Mouse (Mus musculus) forebrain, embryonic 12.5 days (tissue): ENCODE measurements around the gene Fam19a1. TPM values are rescaled to one million over a fixed set of nuclear protein-coding genes. Genes with fewer than 3 reads are reported as not detected.

Experiments
- ATAC-seq: fragments of 200-750 bp; cut with Nextera tagmentation; 2 replicates; pipeline ENCODE4 v1.8.0; 2017; ENCODE audit warnings: moderate TSS enrichment; ENCODE audit not compliant: low FRiP score
- H3K27ac ChIP-seq: fragments of 300-500 bp; sonication (generic); 2 replicates; pipeline ENCODE4 v1.5.1; 2016; ENCODE audit warnings: mild to moderate bottlenecking
- H3K27me3 ChIP-seq: fragments of 300-500 bp; sonication (generic); 2 replicates; pipeline ENCODE4 v1.6.1; 2016; ENCODE audit warnings: mild to moderate bottlenecking
- H3K36me3 ChIP-seq: fragments of 300-500 bp; sonication (generic); replicated peaks from 2 replicates; pipeline ENCODE4 v1.6.1; 2016; ENCODE audit warnings: mild to moderate bottlenecking
- H3K4me1 ChIP-seq: fragments of 300-500 bp; sonication (generic); 2 replicates; pipeline ENCODE4 v1.6.1; 2016
- H3K4me2 ChIP-seq: fragments of 300-500 bp; sonication (generic); 2 replicates; pipeline ENCODE4 v1.6.1; 2016; ENCODE audit warnings: mild to moderate bottlenecking, moderate library complexity
- H3K4me3 ChIP-seq: fragments of 300-500 bp; sonication (generic); replicated peaks from 2 replicates; pipeline ENCODE4 v1.5.1; 2016; ENCODE audit warnings: mild to moderate bottlenecking
- H3K9ac ChIP-seq: fragments of 300-500 bp; sonication (generic); 2 replicates; pipeline ENCODE4 v1.6.1; 2016; ENCODE audit warnings: mild to moderate bottlenecking
- H3K9me3 ChIP-seq: fragments of 300-500 bp; sonication (generic); 2 replicates; pipeline ENCODE4 v1.6.1; 2016
- WGBS: fragments of 180-500 bp; shearing (Covaris S2); methylation state at CpG from one replicate; pipeline ENCODE4 v1.1.7; 2016; 5-methylcytosine and 5-hydroxymethylcytosine counted together
- polyA plus RNA-seq: library from polyadenylated mRNA; unstranded; fragments of >200 nt; fragmentation: Nextera tagmentation; extraction: Ambion mirVana; gene quantifications from 2 replicates; pipeline ENCODE4 v1.2.1, GENCODE M21; 2016

Fam19a1 gene
- polyA plus RNA-seq, 1 experiment from 2014 or later = 1.3 TPM

DNA sequence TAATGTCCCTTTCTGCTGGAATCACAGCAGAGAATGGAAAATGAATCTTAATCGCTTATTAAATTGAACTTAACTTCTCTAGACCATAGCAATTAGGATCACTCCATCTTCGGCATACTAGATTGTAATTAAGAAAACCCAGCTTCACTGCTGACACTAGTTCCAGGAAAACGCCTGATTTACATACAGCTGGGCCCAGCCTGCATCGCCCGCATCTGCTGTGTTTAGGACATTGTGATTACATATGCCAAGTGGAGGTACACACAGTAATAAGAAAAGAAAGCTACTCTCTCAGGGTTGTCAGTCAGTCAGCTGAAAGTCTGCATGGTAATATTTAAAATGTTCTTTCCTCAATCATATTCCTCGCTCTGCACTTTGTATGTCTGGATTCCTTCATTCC, 518.6 kb downstream of the Fam19a1 start:
- no peak overlapping the region for H3K4me3 ChIP-seq
- H3K9me3 ChIP-seq = no peaks in the 10 kb centered on the region
- H3K4me1 ChIP-seq = peaks cover 11% of the 10 kb centered on the region
- H3K9ac ChIP-seq = no peak overlapping the region
- 38% methylated on average over 6 of the region's 6 CpGs for WGBS
- ATAC-seq = peak; percentile 90
- no peak overlapping the region for H3K27ac ChIP-seq
- no peaks in the 10 kb centered on the region for H3K36me3 ChIP-seq
- no peak overlapping the region for H3K4me2 ChIP-seq
- no peaks in the 10 kb centered on the region for H3K27me3 ChIP-seq

DNA sequence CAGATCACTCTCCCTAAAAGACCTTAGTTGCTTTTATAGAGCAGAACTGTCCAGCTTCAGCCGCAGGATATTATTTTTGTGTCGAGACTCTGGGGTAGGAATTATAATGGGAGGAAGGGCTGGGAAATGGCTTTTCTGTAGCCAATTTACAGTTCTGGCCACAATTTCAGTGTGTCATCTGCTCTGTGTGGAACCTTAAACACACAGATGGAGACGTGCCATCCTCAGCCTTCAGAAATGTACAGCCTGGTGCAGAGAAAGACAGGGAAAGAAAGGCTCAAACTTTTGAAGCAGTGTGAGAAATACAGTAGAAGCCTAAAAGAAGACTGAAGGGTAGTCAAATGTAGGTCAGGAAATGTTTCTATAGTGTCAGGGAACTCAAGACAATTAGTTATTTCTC, 519.3 kb downstream of the Fam19a1 start:
- H3K27ac ChIP-seq = no peak overlapping the region

DNA sequence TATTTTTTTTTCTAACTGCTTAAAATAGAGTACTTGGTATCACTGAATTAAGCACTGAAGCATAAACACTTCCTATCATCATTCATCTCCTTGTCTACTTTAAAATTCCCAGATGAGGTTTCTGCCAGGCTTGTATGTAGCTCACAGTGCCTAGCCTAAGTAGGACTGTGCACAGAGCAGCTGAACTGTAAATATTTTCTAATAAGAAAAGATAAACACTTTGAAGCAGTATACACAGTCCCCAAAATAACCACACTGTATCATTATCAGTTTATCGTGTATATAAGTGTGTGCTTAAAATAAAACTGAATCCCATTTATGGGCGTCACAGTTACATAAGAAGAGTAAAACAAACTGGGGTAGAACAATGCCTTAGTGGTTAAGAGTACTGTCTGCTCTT, 522.7 kb downstream of the Fam19a1 start:
- ATAC-seq = no peak
- Histone ChIP-seq H3K4me1 (peaks cover 11% of the 10 kb centered on the region), H3K4me2 (no peak overlapping the region), H3K4me3 (no peak overlapping the region), H3K27me3 (no peaks in the 10 kb centered on the region), H3K36me3 (no peaks in the 10 kb centered on the region), H3K9ac (no peak overlapping the region), H3K27ac (no peak overlapping the region), H3K9me3 (no peaks in the 10 kb centered on the region)
- WGBS = 87% methylated on average over 2 of the region's 2 CpGs

More for the DNA sequence above, 519.3 kb downstream of the Fam19a1 start:
- Histone ChIP-seq H3K27me3 (no peaks in the 10 kb centered on the region), H3K4me1 (peaks cover 11% of the 10 kb centered on the region), H3K9me3 (no peaks in the 10 kb centered on the region), H3K9ac (no peak overlapping the region), H3K4me3 (no peak overlapping the region), H3K4me2 (no peak overlapping the region), H3K36me3 (no peaks in the 10 kb centered on the region)
- WGBS = 84% methylated on average over 3 of the region's 3 CpGs
- no peak for ATAC-seq

DNA sequence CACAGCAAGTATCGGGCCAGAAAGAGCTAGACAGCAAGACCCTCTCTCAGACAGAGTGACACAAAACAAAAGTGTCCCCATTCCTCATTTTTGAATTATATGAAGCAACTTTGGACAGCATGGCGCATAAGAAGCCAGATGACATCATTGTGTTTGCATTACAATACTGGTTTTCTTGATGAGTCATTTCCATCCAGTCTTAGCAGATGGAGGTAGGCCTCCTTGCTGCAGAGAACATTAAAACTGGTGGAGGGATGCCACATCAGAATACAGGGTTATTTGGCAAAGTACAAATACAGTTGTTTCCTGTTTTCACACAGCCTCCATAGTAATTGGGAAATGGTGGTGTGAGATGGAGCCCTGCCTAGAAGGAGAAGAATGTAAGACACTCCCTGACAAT, 535.8 kb downstream of the Fam19a1 start:
- Histone ChIP-seq H3K4me2 (no peak overlapping the region), H3K4me1 (no peaks in the 10 kb centered on the region), H3K27ac (no peak overlapping the region), H3K9me3 (no peaks in the 10 kb centered on the region), H3K36me3 (no peaks in the 10 kb centered on the region), H3K27me3 (no peaks in the 10 kb centered on the region), H3K9ac (no peak overlapping the region), H3K4me3 (no peak overlapping the region)
- ATAC-seq = no peak
- WGBS = 78% methylated on average over 2 of the region's 2 CpGs

DNA sequence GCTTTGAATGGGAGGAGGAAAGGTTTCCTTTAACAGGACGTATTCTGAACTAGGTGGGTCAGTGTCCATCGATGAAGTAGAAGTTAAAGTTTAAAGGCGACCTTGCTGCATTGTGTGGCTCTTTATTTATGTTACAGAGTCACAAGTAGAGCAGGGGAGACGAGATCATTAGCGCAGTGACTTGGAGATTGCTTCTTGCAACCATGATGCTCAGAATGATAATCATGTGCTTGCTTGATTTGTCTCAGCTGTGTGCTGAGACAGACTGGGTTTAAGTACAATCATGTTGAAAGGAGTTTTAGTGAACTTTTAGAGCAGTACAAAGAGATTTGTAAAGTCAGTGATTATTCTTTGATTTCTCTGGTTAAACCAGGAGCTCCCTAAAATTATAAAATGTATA, 536.3 kb downstream of the Fam19a1 start:
- ATAC-seq = no peak
- Histone ChIP-seq H3K4me1 (no peaks in the 10 kb centered on the region), H3K4me3 (no peak overlapping the region), H3K27me3 (no peaks in the 10 kb centered on the region), H3K27ac (no peak overlapping the region), H3K9ac (no peak overlapping the region), H3K4me2 (no peak overlapping the region), H3K9me3 (no peaks in the 10 kb centered on the region), H3K36me3 (no peaks in the 10 kb centered on the region)
- 87% methylated on average over 5 of the region's 5 CpGs for WGBS

DNA sequence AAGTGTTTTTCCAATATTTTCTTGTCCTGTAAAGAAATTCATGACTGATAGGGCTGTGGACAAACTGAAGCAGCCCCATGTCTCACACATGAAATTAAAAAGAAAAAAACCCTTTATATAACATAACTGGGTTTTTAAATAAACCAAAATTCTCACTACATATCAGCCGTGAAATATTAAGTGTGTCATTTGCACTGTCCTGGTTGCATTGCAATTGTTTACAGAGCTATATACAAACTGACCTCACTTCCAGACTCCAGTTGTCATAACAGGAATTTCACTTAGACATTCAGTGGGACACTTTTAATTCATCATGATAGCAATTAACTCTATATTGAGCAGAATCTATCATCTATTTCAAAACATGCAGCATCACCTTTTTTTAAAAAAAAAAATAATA, 553.4 kb downstream of the Fam19a1 start:
- no peak overlapping the region for H3K27ac ChIP-seq
- H3K4me3 ChIP-seq = no peak overlapping the region
- H3K27me3 ChIP-seq = no peaks in the 10 kb centered on the region
- no peak for ATAC-seq
- H3K9ac ChIP-seq = no peak overlapping the region
- H3K4me1 ChIP-seq = no peaks in the 10 kb centered on the region
- no peak overlapping the region for H3K4me2 ChIP-seq
- no peaks in the 10 kb centered on the region for H3K9me3 ChIP-seq
- no peaks in the 10 kb centered on the region for H3K36me3 ChIP-seq
- WGBS = 89% methylated on average over 1 of the region's 1 CpGs

DNA sequence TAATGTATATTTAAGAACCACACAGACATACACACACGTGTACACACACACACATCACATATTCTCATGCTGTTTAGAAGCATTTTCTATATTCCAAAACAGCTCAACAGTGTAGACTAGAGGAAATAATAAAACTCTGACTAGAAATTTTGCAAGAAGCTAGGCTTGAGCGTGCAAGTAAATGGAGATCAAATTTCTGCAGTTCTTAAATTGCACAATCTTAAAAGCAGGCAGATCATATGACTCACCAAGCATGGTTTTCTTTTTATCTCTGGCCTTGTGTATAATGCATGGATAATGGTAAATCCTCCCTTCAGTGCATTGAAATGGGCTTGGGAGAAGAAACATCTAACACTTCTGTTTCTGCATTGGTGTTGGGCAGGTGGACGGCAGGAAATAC, 564.9 kb downstream of the Fam19a1 start:
- H3K4me2 ChIP-seq = no peak overlapping the region
- H3K9me3 ChIP-seq = no peaks in the 10 kb centered on the region
- ATAC-seq = no peak
- H3K4me1 ChIP-seq = no peaks in the 10 kb centered on the region
- H3K9ac ChIP-seq = no peak overlapping the region
- WGBS = 89% methylated on average over 3 of the region's 3 CpGs
- no peaks in the 10 kb centered on the region for H3K36me3 ChIP-seq
- H3K4me3 ChIP-seq = no peak overlapping the region
- H3K27ac ChIP-seq = no peak overlapping the region
- no peaks in the 10 kb centered on the region for H3K27me3 ChIP-seq

Other genes with a start within 250 kb of the Fam19a1 start
- not detected in 2 replicates for gene 1700123L14Rik, start 53.1 kb downstream of the Fam19a1 start, polyA plus RNA-seq